Mouse (Mus musculus) G1E (cell line): Measurements from ENCODE around the gene Akt3.

Source experiments
- CTCF ChIP-seq: IDR thresholded peaks from 2 replicates; pipeline ENCODE4 v1.5.1; 2012; ENCODE audit warnings: low read depth, low read length, inconsistent platforms, mixed read lengths
- GATA1 ChIP-seq: IDR thresholded peaks from 2 replicates; pipeline ENCODE4 v1.6.1; 2012; ENCODE audit warnings: borderline replicate concordance, low read length, inconsistent platforms, mixed read lengths
- GATA2 ChIP-seq: IDR thresholded peaks from 2 replicates; pipeline ENCODE4 v1.6.1; 2012; ENCODE audit warnings: low read depth, low read length, inconsistent platforms, borderline replicate concordance
- TAL1 ChIP-seq: conservative IDR thresholded peaks from 2 replicates; pipeline ENCODE4 v1.6.1; 2012; ENCODE audit warnings: low read depth, low read length, inconsistent platforms, mixed read lengths

GRCm38 (mm10) chr1:177286764-177287163, 28.8 kb upstream of the Akt3 start:
- no peak for TF ChIP-seq CTCF
- TF ChIP-seq TAL1: no peak
- TF ChIP-seq GATA2: no peak
- TF ChIP-seq GATA1: no peak
